Mouse (Mus musculus) Patski (cell line): ENCODE measurements around the gene Lce3e. TPM values are rescaled to one million over a fixed set of nuclear protein-coding genes. Genes with fewer than 3 reads are reported as not detected.

Source experiments
- ATAC-seq: fragments of 100-300 bp; one replicate; pipeline ENCODE4 v1.8.0; 2021
- CTCF ChIA-PET: fragments of 350-600 bp; sonication (Branson Sonifier 250); formaldehyde crosslinking; loops from one replicate; lab custom pipeline; 2022; ENCODE audit warnings: inconsistent platforms; lab: Charles Lee
- POLR2A ChIA-PET: fragments of 350-600 bp; sonication (Branson Sonifier 250); formaldehyde crosslinking; loops from one replicate; lab custom pipeline; 2022; ENCODE audit warnings: antibody characterized with exemption, inconsistent platforms; lab: Charles Lee
- DNase-seq: peaks from one replicate; pipeline ENCODE4 v3.0.0-alpha.2; 2011; ENCODE audit warnings: low read depth, low spot score
- H3K27me3 ChIP-seq: fragments of 371-371 bp; one replicate; pipeline ENCODE4 v1.5.1; 2021
- CTCF ChIP-seq: fragments of 100-300 bp; IDR thresholded peaks from one replicate; pipeline ENCODE4 v1.5.1; 2021
- in situ Hi-C: fragments of 300-500 bp; cut with MboI; formaldehyde crosslinking; loops from 3 replicates; pipeline ENCODE4 v1.11.1; 2018; ENCODE audit warnings: low pct_unique_long_range_greater_than_20kb, mixed read lengths
- polyA plus RNA-seq: library from polyadenylated mRNA; unstranded; gene quantifications from one replicate; pipeline ENCODE4 v1.2.3, GENCODE M21; 2021

Lce3e gene
- polyA plus RNA-seq, 1 experiment from 2014 or later = not detected

- in situ Hi-C loops = no loop called here
- TF ChIP-seq CTCF = no peak
- POLR2A ChIA-PET = no interaction called here
- DNase-seq (no peak), ATAC-seq (no peak)
- CTCF ChIA-PET = interaction anchor here (1.6 to 9.0 kb wide), 4 partner anchors 9 to 100 kb away, joined by 3 to 132 read pairs (median 41); partner anchors contain the start of gene Crct1
- H3K27me3 ChIP-seq = no peaks in the 10 kb centered on the region
Observed at GRCm38 (mm10) chr3:93002843-93003242, 36.0 kb downstream of the Lce3e start.

DNA sequence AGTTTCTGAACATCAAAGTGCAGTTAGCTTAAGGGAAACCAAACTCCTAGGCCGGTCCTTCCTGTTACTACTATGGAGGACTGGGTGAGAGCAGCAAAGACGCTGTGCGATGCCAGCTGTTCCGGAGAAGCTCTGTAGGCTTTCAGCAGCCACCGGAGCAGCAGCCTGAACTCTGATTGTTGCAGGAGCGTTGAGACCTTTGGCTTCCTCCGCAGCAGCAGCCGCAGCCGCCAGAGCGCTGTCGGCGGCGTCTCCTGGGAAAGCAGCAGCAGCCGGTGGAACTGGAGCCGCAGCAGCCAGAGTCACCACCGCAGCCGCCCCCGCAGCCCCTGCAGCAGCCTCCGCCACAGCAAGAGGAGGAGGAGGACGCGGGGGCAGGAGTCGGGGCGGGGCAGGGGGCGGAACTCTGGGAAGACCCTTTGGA lies 47.5 kb downstream of the Lce3e start:
- in situ Hi-C loops = no loop called here
- no peak for TF ChIP-seq CTCF
- CTCF ChIA-PET = interaction anchor here (2.2 to 10.2 kb wide), 4 partner anchors 9 to 15 kb away, joined by 6 to 75 read pairs (median 15); no protein-coding TSS in a partner anchor
- POLR2A ChIA-PET = interaction anchor here (1.0 kb wide), 1 partner anchor 566 kb away, joined by 4 read pairs; no protein-coding TSS in a partner anchor
- H3K27me3 ChIP-seq = no peaks in the 10 kb centered on the region
- no peak for ATAC-seq
- DNase-seq = no peak

- ChIA-PET POLR2A (interaction anchor here (0.9 kb wide), 1 partner anchor 8 kb away, joined by 6 read pairs; no protein-coding TSS in a partner anchor), CTCF (interaction anchor here (1.4 to 10.2 kb wide), 5 partner anchors 9 to 16 kb away, joined by 6 to 75 read pairs (median 6); no protein-coding TSS in a partner anchor)
- no peak for TF ChIP-seq CTCF
- ATAC-seq (no peak), DNase-seq (no peak)
- in situ Hi-C loops = no loop called here
- H3K27me3 ChIP-seq = no peaks in the 10 kb centered on the region
Observed at GRCm38 (mm10) chr3:93014871-93015270, 48.0 kb downstream of the Lce3e start.

GRCm38 (mm10) chr3:93015460-93016104 lies 48.7 kb downstream of the Lce3e start, which contains the start of gene Crct1:
TSS of gene Crct1 (minus strand) at chr3:93015687.
- TF ChIP-seq CTCF = no peak
- DNase-seq = no peak
- in situ Hi-C loops = no loop called here
- POLR2A ChIA-PET = interaction anchor here (0.9 kb wide), 1 partner anchor 9 kb away, joined by 6 read pairs; no protein-coding TSS in a partner anchor
- ATAC-seq = no peak
- H3K27me3 ChIP-seq = no peaks in the 10 kb centered on the region
- CTCF ChIA-PET = interaction anchor here (0.8 to 10.2 kb wide), 6 partner anchors 8 to 113 kb away, joined by 4 to 75 read pairs (median 6); no protein-coding TSS in a partner anchor

Other genes with a start within 250 kb of the Lce3e start
- not detected for gene Lce1f, start 246.7 kb upstream of the Lce3e start, polyA plus RNA-seq
- gene Gm38119, start 228.0 kb upstream of the Lce3e start, polyA plus RNA-seq = not detected
- gene Lce1g, start 214.7 kb upstream of the Lce3e start, polyA plus RNA-seq = not detected
- not detected for gene Lce1h, start 202.0 kb upstream of the Lce3e start, polyA plus RNA-seq
- gene Lce1i, start 188.2 kb upstream of the Lce3e start, polyA plus RNA-seq = not detected
- gene Lce1j, start 176.5 kb upstream of the Lce3e start, polyA plus RNA-seq = not detected
- gene Lce1k, start 159.2 kb upstream of the Lce3e start, polyA plus RNA-seq = not detected
- gene Kprp, start 139.8 kb upstream of the Lce3e start, polyA plus RNA-seq = not detected
- not detected for gene Lce1l, start 115.8 kb upstream of the Lce3e start, polyA plus RNA-seq
- not detected for gene 2310050C09Rik, start 96.8 kb upstream of the Lce3e start, polyA plus RNA-seq
- gene Lce3a, start 40.8 kb upstream of the Lce3e start, polyA plus RNA-seq = 0.54 TPM
- not detected for gene Lce3b, start 34.1 kb upstream of the Lce3e start, polyA plus RNA-seq
- gene Lce3c, start 22.6 kb upstream of the Lce3e start, polyA plus RNA-seq = 2.1 TPM
- gene Lce3d, start 9.7 kb upstream of the Lce3e start, polyA plus RNA-seq = 1.1 TPM
- not detected for gene Lce3f, start 25.2 kb downstream of the Lce3e start, polyA plus RNA-seq
- 0.31 TPM for gene Crct1, start 48.6 kb downstream of the Lce3e start, polyA plus RNA-seq
- not detected for gene Lce1m, start 52.0 kb downstream of the Lce3e start, polyA plus RNA-seq
- gene Gm4858, start 101.8 kb downstream of the Lce3e start, polyA plus RNA-seq = not detected
- gene Crnn, start 177.7 kb downstream of the Lce3e start, polyA plus RNA-seq = not detected
- gene Flg2, start 230.2 kb downstream of the Lce3e start, polyA plus RNA-seq = 0.01 TPM